Mouse (Mus musculus) C2C12 (cell line): ENCODE data around the gene Ebf1. TPM values are rescaled to one million over a fixed set of nuclear protein-coding genes. Genes with fewer than 3 reads are reported as not detected.

Experiments
- H3K27me3 ChIP-seq: one replicate; pipeline ENCODE4 v1.6.1; 2011; ENCODE audit not compliant: control insufficient read depth, insufficient read depth, insufficient read length
- H3K36me3 ChIP-seq: one replicate; pipeline ENCODE4 v1.6.1; 2011; ENCODE audit not compliant: control insufficient read depth, insufficient read depth
- H3K4me3 ChIP-seq: one replicate; pipeline ENCODE4 v1.5.1; 2011; ENCODE audit warnings: mild to moderate bottlenecking, control low read depth; ENCODE audit not compliant: poor library complexity, insufficient read depth, severe bottlenecking
- H3K79me2 ChIP-seq: one replicate; pipeline ENCODE4 v1.6.1; 2011; ENCODE audit not compliant: control insufficient read depth, insufficient read depth
- H3K79me3 ChIP-seq: one replicate; pipeline ENCODE4 v1.6.1; 2011; ENCODE audit warnings: low read depth, control low read depth
- H3ac ChIP-seq: one replicate; pipeline ENCODE3; 2011; ENCODE audit warnings: low read depth; ENCODE audit not compliant: control insufficient read depth, insufficient read length
- CEBPB ChIP-seq: IDR thresholded peaks from one replicate; pipeline ENCODE4 v1.6.1; 2011; ENCODE audit warnings: low read depth, mild to moderate bottlenecking, control low read depth, moderate library complexity
- CTCF ChIP-seq: IDR thresholded peaks from one replicate; pipeline ENCODE4 v1.5.1; 2011; ENCODE audit not compliant: control insufficient read depth, insufficient read depth, insufficient read length
- FOSL1 ChIP-seq: IDR thresholded peaks from one replicate; pipeline ENCODE4 v1.8.0; 2011; ENCODE audit warnings: mild to moderate bottlenecking, low read length; ENCODE audit not compliant: poor library complexity, insufficient read depth, severe bottlenecking
- MAX ChIP-seq: IDR thresholded peaks from one replicate; pipeline ENCODE4 v1.6.1; 2011; ENCODE audit warnings: mild to moderate bottlenecking, control low read depth
- MYOD1 ChIP-seq: IDR thresholded peaks from one replicate; pipeline ENCODE4 v1.6.1; 2011; ENCODE audit warnings: low read depth; ENCODE audit not compliant: control insufficient read depth, insufficient read length
- MYOG ChIP-seq: IDR thresholded peaks from one replicate; pipeline ENCODE4 v1.6.1; 2011; ENCODE audit not compliant: control insufficient read depth, insufficient read length; ENCODE audit errors: extremely low read depth
- USF1 ChIP-seq: IDR thresholded peaks from one replicate; pipeline ENCODE4 v1.6.1; 2011; ENCODE audit warnings: low read depth, mild to moderate bottlenecking, control low read depth, moderate library complexity
- polyA plus RNA-seq: library from polyadenylated mRNA; unstranded; fragments of >200 nt; fragmentation: generic; extraction: Trizol; gene quantifications from one replicate; pipeline ENCODE4 v1.2.1, GENCODE M21; 2012; ENCODE audit warnings: missing spikeins

Ebf1 gene
- polyA plus RNA-seq, 1 experiment, result 4.3 TPM

DNA sequence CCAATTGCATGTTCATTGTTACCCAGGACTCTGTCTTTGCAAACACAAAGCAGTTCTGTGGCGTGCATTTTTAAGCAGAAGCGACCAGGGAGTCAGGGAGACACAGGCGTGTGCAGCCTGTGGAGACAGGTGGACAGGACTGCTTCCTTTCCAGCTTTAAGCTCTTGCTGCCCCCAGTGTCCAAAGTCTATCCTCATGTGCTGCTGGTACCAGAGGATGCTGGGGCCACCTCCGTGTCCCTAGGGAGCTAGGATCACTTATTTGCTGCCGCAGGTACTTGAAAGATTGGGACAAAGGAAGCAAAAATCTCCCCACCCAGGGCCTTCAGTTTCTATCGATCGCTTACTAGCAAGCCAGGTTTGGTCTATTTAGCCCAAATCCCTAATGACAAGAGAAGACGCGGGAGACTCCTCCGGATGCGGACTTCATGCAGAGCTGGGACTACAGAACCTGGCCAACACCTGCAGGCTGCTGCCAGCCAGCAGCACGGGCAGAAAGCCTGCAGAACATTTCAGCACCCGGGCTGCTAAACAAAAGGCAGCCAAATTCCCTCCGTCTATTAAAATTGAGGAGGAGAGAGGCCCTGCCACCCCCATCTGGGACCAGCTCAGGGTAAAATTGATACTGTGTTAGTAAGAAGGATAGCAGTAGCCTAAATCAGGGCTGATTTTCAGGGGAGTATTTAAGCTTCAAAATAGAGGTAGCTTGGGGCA is 215.3 kb downstream of the Ebf1 start:
- no peaks in the 10 kb centered on the region for H3K79me3 ChIP-seq
- TF ChIP-seq MYOD1 (no peak), USF1 (no peak), CEBPB (no peak), MYOG (no peak), CTCF (no peak), MAX (no peak), FOSL1 (no peak)

DNA sequence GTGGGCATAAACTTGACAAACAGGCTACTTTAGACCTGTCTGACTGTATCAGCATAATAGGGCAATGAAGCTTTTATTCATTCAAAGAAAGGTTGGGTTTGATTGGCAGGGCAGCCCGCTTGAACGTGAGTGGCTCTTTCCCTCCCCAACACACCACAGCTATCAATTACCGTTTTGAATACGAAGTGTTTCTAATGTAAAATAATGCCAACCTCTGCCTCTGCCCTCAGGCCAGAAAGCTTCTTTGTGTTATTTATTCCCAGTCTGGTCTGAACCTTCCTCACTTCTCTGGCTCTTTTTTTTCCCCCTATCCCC is 215.8 kb downstream of the Ebf1 start:
- Histone ChIP-seq H3K36me3 (no peaks in the 10 kb centered on the region), H3K27me3 (no peaks in the 10 kb centered on the region), H3K4me3 (no peak overlapping the region), H3K79me2 (no peaks in the 10 kb centered on the region), H3ac (no peak overlapping the region), H3K79me3 (no peaks in the 10 kb centered on the region)
- no peak for TF ChIP-seq CEBPB
- no peak for TF ChIP-seq CTCF
- TF ChIP-seq MAX, result no peak
- TF ChIP-seq FOSL1, result no peak
- TF ChIP-seq MYOD1, result no peak
- no peak for TF ChIP-seq USF1
- no peak for TF ChIP-seq MYOG

More for the DNA sequence above, 215.3 kb downstream of the Ebf1 start:
- H3K4me3 ChIP-seq, result no peak overlapping the region
- H3K36me3 ChIP-seq, result no peaks in the 10 kb centered on the region
- H3K27me3 ChIP-seq, result no peaks in the 10 kb centered on the region
- no peaks in the 10 kb centered on the region for H3K79me2 ChIP-seq
- H3ac ChIP-seq, result no peak overlapping the region

DNA sequence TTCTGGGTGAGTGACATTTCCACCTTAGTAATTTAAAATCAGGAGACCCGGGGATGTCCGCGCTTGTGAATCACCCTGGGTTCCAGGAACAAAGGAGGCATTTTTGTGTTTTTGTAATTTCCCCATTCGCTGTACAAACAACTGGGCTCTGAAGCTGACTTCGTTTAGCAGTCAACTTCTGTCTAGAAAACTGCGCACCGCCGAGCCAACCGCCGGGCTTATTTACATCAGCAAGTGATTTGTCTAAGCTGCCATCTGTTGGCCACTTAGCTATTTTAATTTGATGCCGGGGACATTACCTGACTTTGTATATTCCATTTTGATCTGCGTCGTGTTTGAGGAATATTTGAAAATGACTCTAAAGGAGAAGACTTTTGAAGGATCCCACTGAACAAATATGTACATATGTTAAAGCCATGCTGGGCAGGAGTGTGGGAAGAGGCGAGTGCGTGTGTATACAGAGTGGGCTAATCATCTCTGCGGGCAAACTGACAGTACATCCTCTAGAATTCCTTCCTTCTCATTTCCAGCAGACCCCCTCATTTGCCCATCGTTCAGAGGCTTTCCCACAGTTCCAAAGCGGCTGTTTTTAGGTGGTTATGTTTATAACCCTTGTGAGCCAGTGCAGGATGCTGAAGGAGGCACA is 216.4 kb downstream of the Ebf1 start:
- H3K79me2 ChIP-seq, result no peaks in the 10 kb centered on the region
- no peaks in the 10 kb centered on the region for H3K36me3 ChIP-seq
- no peak for TF ChIP-seq USF1
- TF ChIP-seq MAX, result no peak
- no peak for TF ChIP-seq MYOD1
- no peak for TF ChIP-seq CEBPB
- no peak for TF ChIP-seq CTCF
- TF ChIP-seq MYOG, result no peak
- no peak for TF ChIP-seq FOSL1
- H3K4me3 ChIP-seq, result no peak overlapping the region
- no peak overlapping the region for H3ac ChIP-seq
- no peaks in the 10 kb centered on the region for H3K79me3 ChIP-seq
- no peaks in the 10 kb centered on the region for H3K27me3 ChIP-seq

DNA sequence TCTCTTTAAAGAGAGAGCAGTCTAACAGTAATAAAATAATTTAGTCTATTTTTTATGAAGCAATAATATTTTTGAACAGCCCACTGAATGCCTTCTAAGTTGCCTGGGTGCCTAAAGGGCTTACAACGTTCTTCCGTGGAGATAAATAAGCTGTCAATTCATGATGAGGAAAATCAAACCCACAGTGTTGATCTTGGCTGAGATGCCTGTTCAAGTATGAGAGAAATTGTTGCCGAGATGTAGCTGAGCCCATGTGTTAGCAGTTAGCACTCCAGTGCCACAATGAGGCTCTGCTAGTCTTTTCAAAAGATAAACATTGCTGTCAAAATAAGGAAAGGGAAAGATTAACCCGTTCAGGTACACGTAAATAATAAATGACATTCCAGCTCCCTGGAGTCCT is 218.0 kb downstream of the Ebf1 start:
- no peak overlapping the region for H3ac ChIP-seq
- no peaks in the 10 kb centered on the region for H3K27me3 ChIP-seq
- H3K79me3 ChIP-seq, result no peaks in the 10 kb centered on the region
- TF ChIP-seq CTCF (no peak), USF1 (no peak), MAX (no peak), MYOG (no peak), FOSL1 (no peak), MYOD1 (no peak), CEBPB (no peak)
- no peaks in the 10 kb centered on the region for H3K79me2 ChIP-seq
- no peak overlapping the region for H3K4me3 ChIP-seq
- H3K36me3 ChIP-seq, result no peaks in the 10 kb centered on the region

DNA sequence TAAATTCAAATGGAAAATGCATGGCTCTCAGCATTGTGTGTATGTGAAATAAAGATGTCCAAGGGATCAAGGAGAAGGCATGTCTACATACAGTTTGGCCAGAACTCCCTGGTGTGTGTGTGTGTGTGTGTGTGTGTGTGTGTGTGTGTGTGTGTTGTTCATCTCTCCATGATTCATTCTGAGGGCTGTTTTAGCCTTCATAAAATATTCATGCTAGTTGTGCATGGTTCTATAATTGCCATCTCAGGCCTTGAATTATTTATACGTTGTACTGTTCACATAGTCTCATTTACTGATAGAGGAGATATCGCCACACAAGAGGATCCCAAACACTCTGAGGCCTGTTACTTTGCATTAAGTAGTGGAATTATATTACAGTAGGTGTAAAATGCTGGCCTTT is 220.5 kb downstream of the Ebf1 start:
- Histone ChIP-seq H3K27me3 (no peaks in the 10 kb centered on the region), H3ac (no peak overlapping the region), H3K79me2 (no peaks in the 10 kb centered on the region), H3K4me3 (no peak overlapping the region), H3K36me3 (no peaks in the 10 kb centered on the region), H3K79me3 (no peaks in the 10 kb centered on the region)
- no peak for TF ChIP-seq CTCF
- no peak for TF ChIP-seq USF1
- TF ChIP-seq MAX, result no peak
- TF ChIP-seq FOSL1, result no peak
- no peak for TF ChIP-seq CEBPB
- TF ChIP-seq MYOD1, result no peak
- TF ChIP-seq MYOG, result no peak
